Mouse (Mus musculus) testis, adult 2 months (tissue): ENCODE measurements around the gene 2410004B18Rik.

Experiments used
- CTCF ChIP-seq: fragments of 200-500 bp; IDR thresholded peaks from 2 replicates; pipeline ENCODE4 v1.5.1; 2012; ENCODE audit warnings: low read depth, mild to moderate bottlenecking, inconsistent platforms, low read length, moderate library complexity; ENCODE audit not compliant: control insufficient read depth, insufficient read depth, insufficient replicate concordance
- POLR2A ChIP-seq: fragments of 200-500 bp; IDR thresholded peaks from 2 replicates; pipeline ENCODE4 v1.6.1; 2012; ENCODE audit warnings: low read depth, mild to moderate bottlenecking, inconsistent platforms, low read length, moderate library complexity; ENCODE audit not compliant: control insufficient read depth

DNA sequence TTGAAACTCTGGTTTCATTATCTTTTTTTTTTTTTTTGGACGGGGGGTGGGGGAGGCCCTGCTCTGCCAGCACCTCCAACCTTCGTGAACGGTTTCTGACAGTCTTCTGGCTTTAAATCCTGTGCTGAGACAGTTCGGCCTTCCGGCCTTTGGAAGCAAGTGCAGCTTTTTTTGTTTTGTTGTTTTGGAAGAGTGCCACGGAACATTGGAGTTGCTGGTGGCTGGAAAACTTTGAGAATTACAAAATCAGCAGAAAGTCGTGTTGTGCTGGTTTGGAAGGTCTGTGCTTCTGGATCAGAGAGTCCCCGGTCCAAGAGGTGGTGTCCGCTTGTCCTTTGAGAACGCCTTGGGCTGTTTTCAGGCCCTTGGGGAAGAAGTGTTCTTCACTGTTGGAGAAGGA, 55.0 kb downstream of the 2410004B18Rik start:
- no peak for TF ChIP-seq CTCF
- TF ChIP-seq POLR2A = no peak
